Mouse (Mus musculus) testis, adult 2 months (tissue): ENCODE data around the gene Nrg4.

Experiments used
- CTCF ChIP-seq: fragments of 200-500 bp; IDR thresholded peaks from 2 replicates; pipeline ENCODE4 v1.5.1; 2012; ENCODE audit warnings: low read depth, mild to moderate bottlenecking, inconsistent platforms, low read length, moderate library complexity; ENCODE audit not compliant: control insufficient read depth, insufficient read depth, insufficient replicate concordance
- POLR2A ChIP-seq: fragments of 200-500 bp; IDR thresholded peaks from 2 replicates; pipeline ENCODE4 v1.6.1; 2012; ENCODE audit warnings: low read depth, mild to moderate bottlenecking, inconsistent platforms, low read length, moderate library complexity; ENCODE audit not compliant: control insufficient read depth

DNA sequence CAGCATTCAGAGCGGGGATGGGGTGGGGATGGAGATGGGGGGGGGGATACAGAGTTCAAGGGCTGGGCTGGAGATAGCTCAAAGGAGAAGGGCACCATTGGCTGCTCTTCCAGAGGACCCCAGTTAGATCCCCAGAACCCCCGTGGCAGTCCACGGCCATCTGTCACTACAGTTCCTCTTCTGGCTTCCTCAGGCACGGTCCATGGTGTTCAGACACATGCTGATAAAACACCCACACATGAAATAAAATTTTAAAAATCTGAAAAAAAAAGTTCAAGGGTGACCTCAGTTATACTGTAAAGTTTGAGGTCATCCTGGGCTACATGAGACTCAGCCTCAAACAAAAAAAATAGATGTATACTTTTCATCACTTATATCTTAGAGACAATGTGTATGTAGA lies 78.2 kb downstream of the Nrg4 start:
- TF ChIP-seq POLR2A (no peak), CTCF (no peak)
